Mouse (Mus musculus): ENCODE measurements at regions not wholly inside any gene's neighbourhood (a gene's known extent, or its start where the extent isn't known, plus 50 kb on each side); places are given as distances from the start of the nearest gene placed in this dataset.

- intact Hi-C loops (cut with DNase I), result no loop called here
- DNase-seq, result no peak
Measured at GRCm38 (mm10) chr9:120676301-120676700, 105.1 kb downstream of the Rpl14 start.

DNA sequence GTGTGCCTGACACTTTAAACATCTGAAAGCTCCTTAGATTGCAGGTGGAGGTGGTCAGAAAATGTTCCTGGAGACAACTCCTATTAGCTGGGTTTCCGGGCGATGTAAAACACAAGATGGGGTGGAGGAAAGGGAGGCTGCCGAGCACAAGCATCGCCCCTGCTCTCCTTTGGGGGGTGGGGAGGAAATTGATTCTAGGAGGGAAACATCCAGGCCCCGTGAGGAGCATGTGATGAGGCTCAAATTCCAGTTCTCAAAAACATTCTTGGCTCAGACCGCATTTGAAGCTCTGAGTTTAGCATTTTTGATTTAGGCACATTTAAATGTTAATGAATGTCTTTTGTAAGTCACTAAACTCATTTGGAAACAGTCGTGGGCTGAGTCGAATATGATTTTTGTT lies 105.5 kb downstream of the Rpl14 start:
- intact Hi-C loops (cut with DNase I), result no loop called here
- DNase-seq, result no peak

GRCm38 (mm10) chr9:120677216-120677615 lies 106.0 kb downstream of the Rpl14 start:
- DNase-seq, result no peak
- intact Hi-C loops (cut with DNase I), result no loop called here

DNA sequence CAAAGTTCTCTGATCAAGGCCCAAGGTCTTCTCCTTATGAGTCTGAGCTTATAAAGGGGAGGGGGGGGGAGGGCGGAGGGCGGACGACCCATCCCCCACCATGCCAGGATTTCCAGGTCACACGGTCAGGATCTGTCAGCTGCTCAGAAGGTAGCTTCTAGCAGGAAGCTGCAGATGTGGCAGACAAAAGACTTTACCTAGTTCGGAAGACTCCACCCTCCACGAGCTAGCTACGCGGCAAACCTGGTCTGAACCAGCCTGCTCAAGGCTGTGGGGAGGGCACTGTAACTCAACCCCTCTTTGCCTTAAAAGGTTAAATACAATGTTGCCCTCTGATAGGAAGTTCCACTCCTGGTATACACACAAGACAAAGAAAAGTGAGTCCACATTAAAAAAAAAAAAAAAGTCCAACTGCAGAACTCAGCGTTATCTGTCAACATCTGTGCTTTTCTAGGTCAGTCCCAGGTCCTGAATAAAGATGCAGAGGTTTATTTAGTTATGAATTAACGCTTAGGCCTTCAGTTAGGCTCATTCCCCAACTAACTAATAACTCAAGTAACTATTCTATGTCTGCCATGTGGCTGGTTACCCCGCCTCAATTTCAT lies 108.7 kb downstream of the Rpl14 start:
- intact Hi-C loops (cut with DNase I), result no loop called here
- no peak for DNase-seq

DNA sequence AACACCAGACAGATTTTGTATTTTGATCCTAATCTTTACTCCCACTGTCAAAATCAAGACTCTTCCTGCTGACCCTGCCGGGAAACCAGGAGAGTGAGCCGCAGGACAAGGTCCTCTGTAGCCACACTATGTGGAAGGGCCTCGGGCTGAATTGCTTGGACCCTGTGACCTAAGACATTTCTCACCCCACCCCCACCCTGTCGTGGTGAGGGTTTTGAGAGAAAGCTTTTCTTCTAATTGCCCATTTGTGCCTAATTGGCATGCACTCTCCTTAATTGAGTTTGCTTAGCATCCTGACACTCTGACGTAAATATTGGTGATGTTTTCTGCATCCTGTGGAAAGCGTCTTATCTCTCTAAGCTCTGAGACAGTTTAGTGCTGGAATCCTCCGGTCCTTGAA lies 110.2 kb downstream of the Rpl14 start:
- no peak for DNase-seq
- intact Hi-C loops (cut with DNase I), result no loop called here

- DNase-seq, result no peak
- intact Hi-C loops (cut with DNase I), result no loop called here
Measured at GRCm38 (mm10) chr9:120685961-120686360, 114.7 kb downstream of the Rpl14 start.

DNA sequence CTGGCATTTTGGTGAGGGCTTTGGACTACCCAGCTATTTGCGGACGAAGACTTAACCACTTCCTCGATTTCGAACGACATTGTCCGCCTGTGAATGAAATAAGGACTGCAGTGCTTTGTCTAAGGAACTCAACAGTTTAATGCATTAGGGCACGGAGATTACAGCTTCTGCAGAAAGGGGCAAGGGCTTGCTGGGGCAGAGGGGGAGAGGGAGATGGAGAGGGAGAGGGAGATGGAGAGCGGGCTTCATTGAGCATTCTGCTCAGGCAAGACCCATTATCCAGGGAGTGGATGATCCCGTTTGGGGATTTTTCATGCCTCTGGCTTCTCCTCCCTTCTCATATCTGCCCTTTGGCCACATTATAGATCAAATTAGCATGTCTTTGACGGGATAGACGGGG lies 117.8 kb downstream of the Rpl14 start:
- intact Hi-C loops (cut with DNase I), result no loop called here
- no peak for DNase-seq

- DNase-seq, result no peak
- intact Hi-C loops (cut with DNase I), result no loop called here
Measured at GRCm38 (mm10) chr9:120690510-120690909, 119.3 kb downstream of the Rpl14 start.

GRCm38 (mm10) chr9:120690961-120691941 lies 120.0 kb downstream of the Rpl14 start:
- DNase-seq, result peak; percentile 88
- intact Hi-C loops (cut with DNase I), result no loop called here

- no peak for DNase-seq
- intact Hi-C loops (cut with DNase I), result no loop called here
Measured at GRCm38 (mm10) chr9:120691971-120692401, 120.7 kb downstream of the Rpl14 start.

DNA sequence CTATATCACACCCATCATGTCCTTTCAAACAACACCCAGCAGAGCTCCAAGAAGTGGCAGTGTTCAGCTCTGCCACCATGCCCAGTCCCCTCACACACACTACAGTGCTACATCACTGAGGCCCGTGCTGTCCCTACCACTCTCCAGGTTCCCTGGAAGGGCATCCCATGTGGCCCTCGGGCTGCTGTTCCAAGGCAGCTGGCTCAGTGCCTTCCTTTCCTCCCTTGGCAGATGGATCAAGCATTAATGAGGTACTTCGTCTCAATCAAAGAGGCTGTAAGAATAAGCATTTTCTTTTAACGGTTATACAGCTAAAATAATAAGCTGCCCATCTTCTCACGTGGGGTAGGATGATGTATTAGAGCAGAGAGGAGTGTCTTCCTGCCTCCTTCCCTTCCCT lies 123.2 kb downstream of the Rpl14 start:
- intact Hi-C loops (cut with DNase I), result no loop called here
- DNase-seq, result peak; percentile 25

- DNase-seq, result no peak
- intact Hi-C loops (cut with DNase I), result no loop called here
Measured at GRCm38 (mm10) chr9:120695966-120696365, 124.7 kb downstream of the Rpl14 start.

GRCm38 (mm10) chr9:120697749-120698148 lies 126.5 kb downstream of the Rpl14 start:
- DNase-seq, result peak; percentile 82
- intact Hi-C loops (cut with DNase I), result no loop called here

DNA sequence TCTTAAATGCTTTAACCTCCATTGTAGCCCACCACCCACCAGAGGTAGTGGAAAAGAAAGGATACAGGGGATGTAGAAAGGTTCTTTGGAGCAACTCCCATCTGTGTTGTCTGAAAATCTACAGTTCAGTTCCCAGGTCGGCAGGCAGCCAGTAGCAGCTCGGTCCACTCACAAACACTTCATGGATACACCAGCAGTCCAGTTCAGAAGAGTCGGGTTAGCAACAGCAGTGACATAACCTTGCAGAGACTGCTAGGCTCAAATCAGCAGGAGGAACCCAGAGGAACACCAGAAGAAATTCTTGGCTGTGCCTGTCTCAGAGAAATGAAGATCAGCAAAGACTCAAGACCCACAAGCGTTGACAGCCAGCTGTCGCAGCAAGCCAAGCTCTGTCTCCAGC lies 128.5 kb downstream of the Rpl14 start:
- intact Hi-C loops (cut with DNase I), result no loop called here
- no peak for DNase-seq

GRCm38 (mm10) chr9:120702836-120703235 lies 131.6 kb downstream of the Rpl14 start:
- DNase-seq, result no peak
- intact Hi-C loops (cut with DNase I), result no loop called here

- intact Hi-C loops (cut with DNase I), result no loop called here
- peak; percentile 57 for DNase-seq
Measured at GRCm38 (mm10) chr9:120703291-120703930, 132.2 kb downstream of the Rpl14 start.

GRCm38 (mm10) chr9:120706562-120707198 lies 135.4 kb downstream of the Rpl14 start:
- no peak for DNase-seq
- intact Hi-C loops (cut with DNase I), result no loop called here

- intact Hi-C loops (cut with DNase I), result no loop called here
- DNase-seq, result no peak
Measured at GRCm38 (mm10) chr9:120708507-120708906, 137.3 kb downstream of the Rpl14 start.

- intact Hi-C loops (cut with DNase I), result no loop called here
Measured at GRCm38 (mm10) chr9:120709146-120709655, 138.0 kb downstream of the Rpl14 start.

GRCm38 (mm10) chr9:120712987-120713386 lies 141.7 kb downstream of the Rpl14 start:
- DNase-seq, result no peak
- intact Hi-C loops (cut with DNase I), result no loop called here

More at GRCm38 (mm10) chr9:120709146-120709655, 138.0 kb downstream of the Rpl14 start:
- no peak for DNase-seq

DNA sequence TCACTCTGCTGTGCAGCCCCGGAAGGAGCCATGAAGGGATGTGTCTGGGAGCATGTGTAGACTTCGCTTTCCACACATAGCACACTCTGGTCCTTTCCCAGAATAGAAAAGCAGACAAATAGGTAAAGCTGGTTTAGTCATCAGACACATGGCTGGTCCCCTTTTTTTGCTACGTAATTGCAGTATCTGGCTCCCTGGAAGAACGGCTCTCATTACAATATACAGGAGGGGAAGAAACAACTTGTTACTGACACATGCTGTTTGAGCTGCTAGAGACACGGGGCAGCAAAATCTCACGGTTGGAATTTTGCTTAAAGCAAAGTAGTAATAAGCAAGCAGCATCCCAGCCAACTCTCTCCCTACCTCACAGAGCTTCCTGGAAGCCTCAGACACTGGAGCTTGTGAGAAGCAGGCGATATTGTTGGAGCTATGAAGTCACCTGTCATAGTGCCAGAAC lies 144.4 kb downstream of the Rpl14 start:
- no peak for DNase-seq
- intact Hi-C loops (cut with DNase I), result no loop called here

Measured in left cerebral cortex, postnatal 4 days (tissue).